Mouse (Mus musculus): Measurements from ENCODE around the gene Pkd2l1.

Gene Pkd2l1

GRCm38 (mm10) chr19:44106831-44107660 lies 85.2 kb downstream of the Pkd2l1 start, which contains the start of gene Chuk:
Gene Chuk (minus strand): TSS chr19:44107480.
- peak; percentile 95 for DNase-seq (ENCODE audit: low read depth, low spot score)

- no peak for DNase-seq (ENCODE audit: low read depth, low spot score)
Observed at GRCm38 (mm10) chr19:44104393-44104792, 87.8 kb downstream of the Pkd2l1 start.

- no peak for DNase-seq (ENCODE audit: low read depth, low spot score)
Observed at GRCm38 (mm10) chr19:44103001-44103400, 89.2 kb downstream of the Pkd2l1 start.

GRCm38 (mm10) chr19:44100840-44101239 lies 91.4 kb downstream of the Pkd2l1 start:
- DNase-seq (ENCODE audit: low read depth, low spot score), result no peak
